Mouse (Mus musculus) brown adipose tissue, adult 24 weeks (tissue): ENCODE results near the gene Zmiz1. TPM values are rescaled to one million over a fixed set of nuclear protein-coding genes. Genes with fewer than 3 reads are reported as not detected.

ENCODE experiments used
- H3K27ac ChIP-seq: fragments of 200-500 bp; replicated peaks from 2 replicates; pipeline ENCODE4 v1.5.1; 2012; ENCODE audit warnings: low read depth, mild to moderate bottlenecking, low read length
- H3K4me1 ChIP-seq: fragments of 200-500 bp; 2 replicates; pipeline ENCODE4 v1.6.1; 2012; ENCODE audit warnings: low read length, mixed read lengths; ENCODE audit not compliant: control insufficient read depth, insufficient read depth, insufficient read length
- H3K4me3 ChIP-seq: fragments of 200-500 bp; 2 replicates; pipeline ENCODE4 v1.5.1; 2012; ENCODE audit warnings: low read depth, mild to moderate bottlenecking, low read length, moderate library complexity; ENCODE audit not compliant: insufficient read depth
- polyA plus RNA-seq: library from polyadenylated mRNA; stranded (reverse); fragments of >200 nt; gene quantifications from 2 replicates; pipeline ENCODE4 v1.2.4, GENCODE M21; 2012; ENCODE audit not compliant: missing spikeins, insufficient read depth, insufficient read length

Zmiz1 gene
- polyA plus RNA-seq, 1 experiment: 17.0 TPM

- H3K4me3 ChIP-seq: no peak overlapping the region
- peaks cover 13% of the 10 kb centered on the region for H3K4me1 ChIP-seq
- no peak overlapping the region for H3K27ac ChIP-seq
These were observed 252.6 kb downstream of the Zmiz1 start for GRCm38 (mm10) chr14:25711602-25712001.

GRCm38 (mm10) chr14:25713443-25713842 lies 254.5 kb downstream of the Zmiz1 start:
- no peak overlapping the region for H3K27ac ChIP-seq
- no peak overlapping the region for H3K4me3 ChIP-seq
- peaks cover 15% of the 10 kb centered on the region for H3K4me1 ChIP-seq

Other genes starting within 250 kb of the Zmiz1 start
- 67.7 and 79.0 TPM in 2 replicates for gene Ppif, start 235.0 kb downstream of the Zmiz1 start, polyA plus RNA-seq